Mouse (Mus musculus): ENCODE results near the gene Aen.

Aen gene

DNA sequence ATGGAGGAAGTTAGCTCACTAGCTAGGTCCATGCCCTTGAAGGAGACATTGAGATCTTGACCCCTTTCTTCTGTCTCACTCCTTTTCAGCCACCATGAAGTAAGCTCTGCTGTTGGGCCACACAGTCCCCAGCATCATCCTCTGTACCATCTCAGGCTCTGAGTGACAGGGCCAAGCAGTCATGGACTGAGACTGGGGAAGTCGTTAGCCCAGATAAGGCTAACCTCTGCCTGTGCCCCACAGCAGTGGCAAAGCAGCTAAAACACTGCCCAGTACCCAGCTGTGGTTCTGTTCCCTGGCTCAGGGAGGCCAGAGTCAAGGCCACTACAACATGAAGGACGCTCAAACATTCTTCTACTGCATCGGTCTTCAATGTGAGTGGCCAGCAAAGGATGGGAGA is 31.6 kb downstream of the Aen start:
- no peak for DNase-seq (ENCODE audit: extremely low spot score, low read depth, low spot score)

DNA sequence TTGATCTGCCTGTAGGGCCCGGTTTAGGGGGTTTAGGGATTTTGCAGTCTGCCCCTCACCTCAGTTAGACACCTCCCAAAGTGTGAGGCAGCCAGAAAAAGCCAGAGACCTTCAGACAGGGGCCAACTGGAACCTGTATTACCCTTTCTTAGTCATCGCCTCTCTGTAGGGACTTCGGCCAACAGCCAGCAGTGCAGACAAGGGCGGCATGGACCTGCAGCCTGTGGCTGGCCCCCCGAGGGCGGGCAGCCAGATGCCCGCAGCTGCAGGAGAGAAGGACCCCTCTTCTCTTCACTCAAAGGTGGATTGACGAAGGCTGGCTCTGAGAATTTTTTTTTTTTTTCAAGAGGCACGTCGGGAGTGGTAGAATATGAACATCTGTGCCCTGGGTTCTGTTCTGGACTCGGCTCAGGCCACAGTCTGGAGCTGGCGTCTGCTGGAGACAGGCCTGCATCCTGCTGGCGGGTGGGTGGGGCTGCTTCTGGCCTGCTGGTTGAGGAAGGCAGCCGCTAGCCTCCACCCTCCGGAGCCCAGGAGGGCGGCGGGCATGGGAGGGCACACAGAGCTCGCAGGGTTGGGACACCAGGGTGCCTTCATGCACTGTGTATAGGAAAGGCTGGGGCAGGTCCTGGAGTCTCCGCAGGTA is 43.4 kb downstream of the Aen start:
- no peak for DNase-seq (ENCODE audit: extremely low spot score, low read depth, low spot score)

DNA sequence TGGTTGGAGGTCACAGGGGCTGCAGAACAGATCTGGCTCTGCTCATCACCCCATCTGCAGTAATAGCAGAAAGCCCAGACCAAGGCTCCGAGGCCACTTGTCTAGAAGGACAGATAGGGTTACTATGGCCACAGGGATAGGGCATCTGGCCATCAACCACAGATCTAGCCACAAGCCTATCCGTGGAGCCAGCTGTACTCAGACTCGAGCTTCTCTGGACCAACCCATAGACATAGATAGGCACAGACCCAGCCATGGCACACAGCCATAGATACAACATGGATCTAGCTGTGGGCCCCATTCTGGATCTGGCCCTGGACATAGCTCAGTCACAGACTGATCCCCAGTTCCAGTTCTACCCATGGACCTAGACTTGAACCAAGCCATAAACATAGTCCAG is 45.3 kb downstream of the Aen start:
- no peak for DNase-seq (ENCODE audit: extremely low spot score, low read depth, low spot score)

DNA sequence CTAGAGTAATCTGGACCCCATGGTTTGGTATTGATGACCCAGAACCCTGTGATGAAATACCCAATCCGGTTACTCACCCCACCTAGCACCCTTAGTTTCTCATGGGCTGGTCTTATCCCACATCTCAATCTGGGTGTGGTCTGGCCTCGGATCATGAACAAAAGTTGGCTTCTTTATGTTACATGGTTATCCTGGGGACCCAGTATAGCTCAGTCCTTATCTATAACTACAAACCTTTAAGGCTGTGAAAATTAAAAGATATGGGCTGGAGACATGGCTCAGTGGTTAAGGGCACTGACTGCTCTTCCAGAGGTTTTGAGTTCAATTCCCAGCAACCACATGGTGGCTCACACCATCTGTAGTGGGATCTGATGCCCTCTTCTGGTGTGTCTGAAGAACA is 46.9 kb downstream of the Aen start:
- no peak for DNase-seq (ENCODE audit: extremely low spot score, low read depth, low spot score)

DNA sequence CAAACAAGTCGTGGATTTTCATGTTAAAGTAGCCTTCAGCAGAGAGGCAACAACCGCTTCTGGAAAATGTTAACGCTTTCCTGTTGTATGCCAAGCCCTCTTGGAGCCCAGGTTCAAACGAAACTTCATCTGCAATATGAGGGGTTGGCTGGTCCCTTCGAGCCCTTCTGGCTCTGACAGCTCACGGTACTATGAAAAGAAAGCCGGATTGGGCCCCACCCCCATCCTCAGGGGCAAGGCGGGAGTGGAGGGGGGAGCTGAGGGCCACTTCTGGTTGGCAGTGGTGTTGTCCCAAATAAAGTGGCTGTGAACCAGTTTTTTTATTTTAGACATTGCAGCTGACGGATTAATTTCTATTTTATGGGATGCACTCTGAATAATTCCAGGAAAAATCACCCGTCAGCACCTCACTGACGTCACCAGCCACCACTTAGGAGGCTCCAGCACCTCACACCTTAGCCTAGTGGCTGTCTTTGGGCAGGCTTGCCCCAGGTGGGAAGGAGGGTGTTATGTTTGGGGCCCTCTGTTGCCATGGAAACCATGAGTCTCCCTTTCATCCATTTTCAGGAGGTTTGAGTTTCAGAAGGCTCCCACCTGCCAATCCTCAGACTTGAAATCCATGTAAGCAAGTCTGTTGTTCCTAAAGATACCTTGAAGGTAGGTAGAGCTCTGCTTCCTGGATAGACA is 58.4 kb downstream of the Aen start:
- no peak for DNase-seq (ENCODE audit: extremely low spot score, low read depth, low spot score)

DNA sequence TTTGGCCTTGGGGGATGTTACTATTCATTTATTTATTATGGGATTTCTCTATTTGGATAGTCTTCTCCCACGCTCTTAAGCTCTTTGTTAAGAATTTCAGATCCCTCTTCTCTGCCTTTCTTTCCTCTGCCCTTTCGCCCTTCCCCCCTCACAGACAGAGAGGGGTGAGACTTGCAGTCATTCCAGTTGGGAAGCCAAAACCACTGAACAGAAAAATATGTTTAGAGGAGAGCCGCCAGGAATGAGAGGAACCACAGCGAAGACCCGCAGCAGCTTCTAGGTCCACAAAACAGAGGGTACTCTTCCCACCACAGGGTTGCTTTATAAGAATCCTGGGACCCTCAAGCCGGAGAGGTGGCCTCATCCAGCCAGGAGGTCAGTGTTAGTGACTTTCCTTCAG is 59.0 kb downstream of the Aen start:
- no peak for DNase-seq (ENCODE audit: extremely low spot score, low read depth, low spot score)

DNA sequence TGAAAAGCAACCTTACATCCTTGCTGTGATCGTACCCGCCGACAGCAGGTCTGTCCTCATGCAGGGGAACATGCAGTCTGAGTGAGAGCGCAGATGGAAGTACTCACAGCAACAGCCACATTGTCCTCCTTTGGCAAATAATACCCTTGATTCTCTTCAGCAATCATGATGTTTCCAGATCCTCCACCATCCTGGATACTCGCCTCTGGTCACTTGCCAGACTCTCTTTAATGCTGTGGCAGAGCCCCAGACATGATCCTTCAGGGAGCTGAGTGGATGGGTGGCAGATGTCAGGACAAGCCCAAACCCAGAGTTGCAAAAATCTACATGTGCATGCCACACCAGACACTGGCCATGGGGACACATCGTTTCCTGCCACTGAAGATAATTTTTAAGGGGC is 59.4 kb downstream of the Aen start:
- DNase-seq (ENCODE audit: extremely low spot score, low read depth, low spot score) = no peak

DNA sequence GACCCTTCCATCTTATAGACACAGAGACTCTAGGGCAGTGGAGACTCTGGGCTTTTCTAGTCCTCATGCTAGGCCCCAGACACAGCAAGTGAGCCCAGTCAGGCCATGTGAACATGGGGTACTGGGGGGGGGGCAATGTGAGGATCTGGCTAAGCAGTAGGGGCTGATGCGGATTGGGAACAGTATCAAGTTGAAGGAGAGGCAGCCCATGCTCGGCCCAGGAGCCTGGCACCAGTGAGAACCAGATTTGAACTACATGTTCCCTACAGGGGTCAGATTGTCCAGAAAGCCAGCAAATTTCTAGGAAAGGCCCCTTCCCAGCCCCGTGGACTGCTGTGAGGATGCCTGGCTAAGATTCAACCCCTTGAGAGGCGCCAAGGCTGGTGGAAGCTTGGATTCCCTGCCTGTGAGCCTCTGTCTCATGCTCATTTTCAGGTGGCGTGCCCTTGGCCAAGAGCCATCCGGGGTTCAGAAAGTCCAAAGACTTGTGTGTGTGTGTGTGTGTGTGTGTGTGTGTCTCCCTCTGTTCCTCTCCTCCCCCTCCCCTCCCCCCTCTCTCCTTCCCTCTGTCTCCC is 62.9 kb downstream of the Aen start:
- DNase-seq (ENCODE audit: extremely low spot score, low read depth, low spot score) = no peak
